Mouse (Mus musculus) intestine, embryonic 14.5 days (tissue): ENCODE results near the gene Tubgcp6. TPM values are rescaled to one million over a fixed set of nuclear protein-coding genes. Genes with fewer than 3 reads are reported as not detected.

Experiments used
- ATAC-seq: fragments of 200-750 bp; cut with Nextera tagmentation; replicated peaks from 2 replicates; pipeline ENCODE4 v1.8.0; 2017; ENCODE audit warnings: low read depth, moderate number of reproducible peaks, moderate TSS enrichment, moderate library complexity; ENCODE audit not compliant: low FRiP score, low TSS enrichment
- DNase-seq: peaks from one replicate; pipeline ENCODE4 v3.0.0-alpha.2; 2018; ENCODE audit warnings: low spot score
- H3K27ac ChIP-seq: fragments of 300-500 bp; sonication (generic); 2 replicates; pipeline ENCODE4 v1.5.1; 2014; ENCODE audit warnings: low read depth, mild to moderate bottlenecking, control low read depth
- H3K27me3 ChIP-seq: fragments of 300-500 bp; sonication (generic); replicated peaks from 2 replicates; pipeline ENCODE4 v1.6.1; 2014; ENCODE audit warnings: low read length, control low read depth; ENCODE audit not compliant: control insufficient read depth, insufficient read depth
- H3K36me3 ChIP-seq: fragments of 300-500 bp; sonication (generic); 2 replicates; pipeline ENCODE4 v1.6.1; 2014; ENCODE audit warnings: low read length, control low read depth; ENCODE audit not compliant: control insufficient read depth, insufficient read depth
- H3K4me1 ChIP-seq: fragments of 300-500 bp; sonication (generic); replicated peaks from 2 replicates; pipeline ENCODE4 v1.6.1; 2014; ENCODE audit warnings: low read length, control low read depth, mixed read lengths; ENCODE audit not compliant: control insufficient read depth, insufficient read depth
- H3K4me2 ChIP-seq: fragments of 300-500 bp; sonication (generic); 2 replicates; pipeline ENCODE4 v1.6.1; 2014; ENCODE audit warnings: low read length
- H3K4me3 ChIP-seq: fragments of 300-500 bp; sonication (generic); 2 replicates; pipeline ENCODE4 v1.5.1; 2014; ENCODE audit warnings: low read depth, low read length, control low read depth, mixed read lengths
- H3K9ac ChIP-seq: fragments of 300-500 bp; sonication (generic); 2 replicates; pipeline ENCODE4 v1.6.1; 2014; ENCODE audit warnings: mild to moderate bottlenecking, low read length
- H3K9me3 ChIP-seq: fragments of 300-500 bp; sonication (generic); 2 replicates; pipeline ENCODE4 v1.6.1; 2016; ENCODE audit warnings: low read length, control low read depth; ENCODE audit not compliant: control insufficient read depth
- WGBS: fragments of 180-500 bp; shearing (Covaris S2); extraction: QIAGEN DNeasy Blood & Tissue Kit; methylation state at CpG from one replicate; pipeline ENCODE4 v1.1.7; 2014; 5-methylcytosine and 5-hydroxymethylcytosine counted together
- polyA plus RNA-seq: library from polyadenylated mRNA; unstranded; fragments of >200 nt; fragmentation: Nextera tagmentation; extraction: Ambion mirVana; gene quantifications from 2 replicates; pipeline ENCODE4 v1.2.1, GENCODE M21; 2014

The Tubgcp6 gene
- polyA plus RNA-seq, 1 experiment from 2014 or later, result 16.0 TPM

GRCm38 (mm10) chr15:89061761-89062517 is 61.0 kb downstream of the Tubgcp6 start:
- H3K36me3 ChIP-seq, result no peaks in the 10 kb centered on the region
- H3K9ac ChIP-seq, result no peak overlapping the region
- DNase-seq, result no peak
- H3K4me3 ChIP-seq, result no peak overlapping the region
- H3K4me1 ChIP-seq, result peaks cover 3% of the 10 kb centered on the region; the same call in 1 of the 2 replicates
- H3K9me3 ChIP-seq, result no peaks in the 10 kb centered on the region
- 82% methylated on average over 6 of the region's 6 CpGs for WGBS
- H3K27me3 ChIP-seq, result peaks cover 51% of the 10 kb centered on the region
- H3K27ac ChIP-seq, result no peak overlapping the region
- H3K4me2 ChIP-seq, result no peak overlapping the region
- ATAC-seq, result no peak

- Histone ChIP-seq H3K27ac (no peak overlapping the region), H3K4me3 (no peak overlapping the region), H3K4me2 (no peak overlapping the region), H3K4me1 (peaks cover 3% of the 10 kb centered on the region; the same call in 1 of the 2 replicates), H3K27me3 (peaks cover 45% of the 10 kb centered on the region), H3K9me3 (no peaks in the 10 kb centered on the region), H3K9ac (no peak overlapping the region), H3K36me3 (no peaks in the 10 kb centered on the region)
- DNase-seq (no peak), ATAC-seq (no peak)
- WGBS, result 88% methylated on average over 12 of the region's 12 CpGs
Observed at GRCm38 (mm10) chr15:89060811-89061460, 62.0 kb downstream of the Tubgcp6 start.

GRCm38 (mm10) chr15:89060032-89060681 is 62.8 kb downstream of the Tubgcp6 start:
- Histone ChIP-seq H3K4me1 (peaks cover 3% of the 10 kb centered on the region; the same call in 1 of the 2 replicates), H3K27me3 (peaks cover 44% of the 10 kb centered on the region), H3K9me3 (no peaks in the 10 kb centered on the region), H3K4me3 (peak overlapping the region; percentile 49), H3K36me3 (no peaks in the 10 kb centered on the region), H3K27ac (no peak overlapping the region), H3K9ac (peak overlapping the region; percentile 50), H3K4me2 (peak overlapping the region; percentile 97)
- ATAC-seq (peak; percentile 61), DNase-seq (peak; percentile 65)
- 2% methylated on average over 35 of the region's 48 CpGs for WGBS

- Histone ChIP-seq H3K36me3 (no peaks in the 10 kb centered on the region), H3K4me1 (peaks cover 3% of the 10 kb centered on the region; the same call in 1 of the 2 replicates), H3K9me3 (no peaks in the 10 kb centered on the region), H3K9ac (peak within 1 kb of the TSS; percentile 50), H3K4me3 (peak within 1 kb of the TSS; percentile 49), H3K4me2 (peak within 1 kb of the TSS; percentile 97), H3K27me3 (peaks cover 44% of the 10 kb centered on the region), H3K27ac (no peak within 1 kb of the TSS)
- 2% methylated on average over 47 of the region's 57 CpGs for WGBS
- ATAC-seq (no peak; the same call in 1 of the 2 replicates), DNase-seq (peak; percentile 68)
Observed at GRCm38 (mm10) chr15:89059161-89059931, 63.6 kb downstream of the Tubgcp6 start, which contains the start of gene Panx2. TSS of gene Panx2 (plus strand) at chr15:89059734.

- peaks cover 44% of the 10 kb centered on the region for H3K27me3 ChIP-seq
- H3K4me3 ChIP-seq, result peak overlapping the region; percentile 49
- 30% methylated on average over 6 of the region's 6 CpGs for WGBS
- no peaks in the 10 kb centered on the region for H3K36me3 ChIP-seq
- DNase-seq (no peak), ATAC-seq (no peak)
- no peak overlapping the region for H3K27ac ChIP-seq
- H3K9ac ChIP-seq, result no peak overlapping the region
- H3K4me1 ChIP-seq, result peaks cover 3% of the 10 kb centered on the region; the same call in 1 of the 2 replicates
- H3K9me3 ChIP-seq, result no peaks in the 10 kb centered on the region
- no peak overlapping the region for H3K4me2 ChIP-seq
Observed at GRCm38 (mm10) chr15:89058736-89059135, 64.2 kb downstream of the Tubgcp6 start.

GRCm38 (mm10) chr15:89054666-89055065 is 68.2 kb downstream of the Tubgcp6 start:
- H3K4me3 ChIP-seq, result no peak overlapping the region
- H3K27me3 ChIP-seq, result peaks cover 24% of the 10 kb centered on the region
- H3K36me3 ChIP-seq, result no peaks in the 10 kb centered on the region
- H3K4me1 ChIP-seq, result 0 out of 2 replicates have a peak, but pooled peaks cover 3% of the 10 kb centered on the region
- WGBS, result 91% methylated on average over 7 of the region's 7 CpGs
- H3K9ac ChIP-seq, result no peak overlapping the region
- H3K9me3 ChIP-seq, result no peaks in the 10 kb centered on the region
- no peak overlapping the region for H3K4me2 ChIP-seq
- ATAC-seq (no peak), DNase-seq (no peak)
- no peak overlapping the region for H3K27ac ChIP-seq
